18 mouse cellular contexts compared by ENCODE assay signal in genomic region chr7:25869789-25870188, GRCm38 (mm10). TPM values are rescaled to one million over a fixed set of nuclear protein-coding genes. Genes with fewer than 3 reads are reported as not detected.
DNase-seq lines count a peak whose midpoint lies in the region; ATAC-seq and TF ChIP-seq lines count a peak whose summit lies in the region.
"Had no signal": no experiment of that assay in that cellular context is flagged by ENCODE, and none has a peak within 500 bp of the region (broad histone marks: within the 10 kb centered on the region; RNA-seq: fewer than 3 reads in every experiment).

No protein-coding gene starts in this region.

- CTCF ChIA-PET in Patski (lab: Charles Lee): no interaction called here

- H3K27ac ChIP-seq in layer of hippocampus, adult 2 months: no peak overlapping the region
- H3K27ac ChIP-seq: embryonic facial prominence, embryonic 13.5 days; forebrain, embryonic 12.5 days; macrophage; neural tube, embryonic 15.5 days had no signal

- in situ Hi-C loops in Patski (cut with MboI; ENCODE audit: low pct_unique_long_range_greater_than_20kb): no loop called here

- POLR2A ChIA-PET in Patski (lab: Charles Lee): no interaction called here

- ATAC-seq in Patski: no peak

- peak; percentile 49 for TF ChIP-seq CTCF in layer of hippocampus, adult 2 months (conservative IDR thresholded peaks at IDR 0.05)
- TF ChIP-seq CTCF in Patski (IDR thresholded peaks at IDR 0.05): peak; percentile 58

- H3K27me3 ChIP-seq in Patski: no peaks in the 10 kb centered on the region
- H3K27me3 ChIP-seq: embryonic facial prominence, embryonic 13.5 days; forebrain, embryonic 12.5 days; neural tube, embryonic 15.5 days had no signal

- H3K4me3 ChIP-seq in layer of hippocampus, adult 2 months: no peak overlapping the region
- H3K4me3 ChIP-seq: embryonic facial prominence, embryonic 13.5 days; forebrain, embryonic 12.5 days; neural tube, embryonic 15.5 days had no signal

- peak; percentile 4 for DNase-seq in embryo, embryonic 10.5 days (ENCODE audit: low spot score)
- DNase-seq in embryo, embryonic 10 days (ENCODE audit: low spot score): no peak
- no peak for DNase-seq in layer of hippocampus, adult 2 months (ENCODE audit: low spot score in 2 of 2)
- DNase-seq in layer of hippocampus, adult 11-12 months (ENCODE audit: low spot score): no peak
- DNase-seq in 3T3-L1 (ENCODE audit: low read depth, low spot score) (peak; percentile 17), Patski (ENCODE audit: low read depth, low spot score) (no peak)
- no peak for DNase-seq in urinary bladder, postnatal 4 days (ENCODE audit: low spot score in 2 of 2)
- DNase-seq in frontal cortex, postnatal 10 days (ENCODE audit: low spot score in 2 of 2): no peak
- DNase-seq: adrenal gland, postnatal 14 days; cerebellum, postnatal 10 days had no signal

RNA-seq across cellular contexts. Expression of gene Cyp2b10, which starts 27.6 kb away (rescaled TPM):
- under 1 TPM; 0.25 to 0.26 TPM for total RNA-seq in layer of hippocampus, adult 2 months (2021)
- not detected for polyA plus RNA-seq in Patski (2021)
- total RNA-seq: monocyte, adult 5-6 weeks had no signal
- polyA plus RNA-seq: C2C12; embryonic facial prominence, embryonic 13.5 days; forebrain, embryonic 12.5 days; intestine, embryonic 14.5 days; limb, embryonic 14.5 days; macrophage; neural tube, embryonic 15.5 days had no signal

RNA-seq across cellular contexts. Expression of gene Cyp2s1, which starts 53.1 kb away (rescaled TPM):
- 1 to 10 TPM; 1.4 to 2.3 TPM for total RNA-seq in layer of hippocampus, adult 2 months (2021)
- 0.42 TPM for polyA plus RNA-seq in Patski (2021)
- total RNA-seq: monocyte, adult 5-6 weeks had no signal

Comparison
In these comparisons a context has a peak if more than half of its experiments do, and no peak if none do; other contexts are left out.
1. DNase-seq: peak in embryo, embryonic 10.5 days (single experiment) and 3T3-L1 (single experiment); none in embryo, embryonic 10 days (single experiment), layer of hippocampus, adult 2 months (0 of 2), layer of hippocampus, adult 11-12 months (single experiment), Patski (single experiment), urinary bladder, postnatal 4 days (0 of 2) and frontal cortex, postnatal 10 days (0 of 2).